Mouse (Mus musculus) gonadal fat pad, adult 2 months (tissue): ENCODE data around the gene Myl3. TPM values are rescaled to one million over a fixed set of nuclear protein-coding genes. Genes with fewer than 3 reads are reported as not detected.

Source experiments
- DNase-seq: peaks from one replicate; pipeline ENCODE4 v3.0.0-alpha.2; 2012; ENCODE audit warnings: low read depth
- polyA plus RNA-seq: library from polyadenylated mRNA; depleted of rRNA; stranded (reverse); fragments of >200 nt; gene quantifications from 2 replicates; pipeline ENCODE4 v1.2.3, GENCODE M21; 2012

Gene Myl3
- polyA plus RNA-seq, 1 experiment: 0.63 TPM

DNA sequence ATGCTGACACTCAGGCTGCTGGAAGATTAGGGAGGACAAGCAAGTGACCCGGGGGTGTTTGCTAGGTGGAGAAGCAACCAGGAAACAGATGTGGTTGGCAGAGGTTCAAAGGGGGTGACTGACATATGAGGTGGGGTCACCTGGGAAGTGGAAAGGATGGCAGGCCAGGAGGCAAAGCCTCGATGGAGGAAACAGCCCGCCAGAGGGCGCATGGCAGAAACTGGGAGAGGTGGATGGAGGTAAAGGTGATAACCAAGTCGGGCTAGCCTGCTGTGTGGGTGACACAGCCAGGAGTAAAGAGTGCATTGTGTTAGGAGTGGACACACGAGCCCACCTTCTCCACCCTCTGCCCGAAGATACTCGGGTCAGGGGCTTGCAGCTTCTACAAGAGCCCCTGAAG lies 11.8 kb upstream of the Myl3 start:
- no peak for DNase-seq

GRCm38 (mm10) chr9:110731859-110732258 lies 9.8 kb upstream of the Myl3 start:
- DNase-seq: no peak

DNA sequence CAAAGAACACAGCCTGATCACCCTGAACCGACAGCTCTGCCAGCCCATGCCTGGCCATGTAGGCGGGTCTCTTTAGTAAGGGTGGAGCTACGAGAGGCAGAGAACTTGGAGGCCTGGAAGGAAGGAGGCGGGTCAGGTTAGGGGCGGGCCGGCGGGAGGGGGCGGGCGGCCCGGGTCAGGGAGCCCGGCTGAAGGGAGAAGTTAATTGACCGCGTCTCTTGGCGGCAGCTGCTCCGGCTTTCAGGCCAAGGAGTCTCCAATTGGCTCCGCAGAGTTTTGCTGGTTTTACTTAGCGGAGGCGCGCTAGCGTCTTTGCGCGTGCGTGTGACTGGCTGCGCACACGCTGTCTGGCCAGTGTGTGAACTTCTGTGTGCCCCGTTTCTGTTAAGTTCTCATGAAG lies 9.0 kb upstream of the Myl3 start:
- DNase-seq: peak; percentile 42

GRCm38 (mm10) chr9:110733102-110733501 lies 8.6 kb upstream of the Myl3 start:
- no peak for DNase-seq

- no peak for DNase-seq
These were observed 7.5 kb upstream of the Myl3 start for GRCm38 (mm10) chr9:110734154-110734553.

DNA sequence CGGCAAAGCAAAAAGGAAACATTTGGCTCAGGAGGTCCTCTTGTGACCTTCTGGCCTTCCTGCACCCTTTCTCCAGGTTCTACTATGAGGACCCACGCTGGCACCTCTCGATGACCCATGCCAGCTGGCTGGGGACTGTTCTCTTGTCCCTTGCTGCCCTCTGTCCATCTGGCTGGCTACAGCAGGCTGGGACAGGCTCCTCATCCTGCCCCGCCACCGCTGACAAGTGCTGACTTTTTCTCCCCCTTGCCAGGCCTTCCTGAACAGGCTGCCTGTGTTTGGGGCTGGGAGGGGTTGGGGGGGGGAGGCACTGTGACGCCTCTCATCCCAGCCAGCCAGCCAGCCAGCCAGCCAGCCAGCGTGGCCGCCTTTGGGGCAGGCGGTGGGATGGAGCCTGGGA lies 5.3 kb upstream of the Myl3 start:
- DNase-seq: no peak

GRCm38 (mm10) chr9:110738054-110738453 lies 3.6 kb upstream of the Myl3 start:
- DNase-seq: no peak

DNA sequence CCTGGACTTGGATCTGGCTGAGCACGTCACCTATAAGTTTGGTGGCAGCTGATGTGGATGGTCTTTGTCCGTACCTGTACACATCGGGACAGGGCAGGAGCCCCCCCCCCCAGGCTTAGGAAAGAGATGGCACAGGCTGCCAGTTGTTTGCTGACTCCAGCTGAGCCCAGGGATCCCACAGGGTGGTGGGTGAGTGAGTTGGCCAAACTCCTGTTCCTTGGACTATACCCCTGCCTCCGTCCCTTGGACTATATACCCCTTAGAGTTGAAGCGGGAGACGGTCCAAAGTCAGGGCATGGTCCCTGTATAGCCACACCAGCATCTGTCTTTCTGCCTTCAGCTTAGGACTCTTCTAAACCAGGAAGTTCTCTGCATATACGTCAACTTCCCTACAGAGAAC lies 1.7 kb upstream of the Myl3 start:
- no peak for DNase-seq

GRCm38 (mm10) chr9:110742295-110742950 lies 762 bp downstream of the Myl3 start:
- no peak for DNase-seq

- DNase-seq: no peak
These were observed 1.3 kb downstream of the Myl3 start for GRCm38 (mm10) chr9:110742951-110743455.

DNA sequence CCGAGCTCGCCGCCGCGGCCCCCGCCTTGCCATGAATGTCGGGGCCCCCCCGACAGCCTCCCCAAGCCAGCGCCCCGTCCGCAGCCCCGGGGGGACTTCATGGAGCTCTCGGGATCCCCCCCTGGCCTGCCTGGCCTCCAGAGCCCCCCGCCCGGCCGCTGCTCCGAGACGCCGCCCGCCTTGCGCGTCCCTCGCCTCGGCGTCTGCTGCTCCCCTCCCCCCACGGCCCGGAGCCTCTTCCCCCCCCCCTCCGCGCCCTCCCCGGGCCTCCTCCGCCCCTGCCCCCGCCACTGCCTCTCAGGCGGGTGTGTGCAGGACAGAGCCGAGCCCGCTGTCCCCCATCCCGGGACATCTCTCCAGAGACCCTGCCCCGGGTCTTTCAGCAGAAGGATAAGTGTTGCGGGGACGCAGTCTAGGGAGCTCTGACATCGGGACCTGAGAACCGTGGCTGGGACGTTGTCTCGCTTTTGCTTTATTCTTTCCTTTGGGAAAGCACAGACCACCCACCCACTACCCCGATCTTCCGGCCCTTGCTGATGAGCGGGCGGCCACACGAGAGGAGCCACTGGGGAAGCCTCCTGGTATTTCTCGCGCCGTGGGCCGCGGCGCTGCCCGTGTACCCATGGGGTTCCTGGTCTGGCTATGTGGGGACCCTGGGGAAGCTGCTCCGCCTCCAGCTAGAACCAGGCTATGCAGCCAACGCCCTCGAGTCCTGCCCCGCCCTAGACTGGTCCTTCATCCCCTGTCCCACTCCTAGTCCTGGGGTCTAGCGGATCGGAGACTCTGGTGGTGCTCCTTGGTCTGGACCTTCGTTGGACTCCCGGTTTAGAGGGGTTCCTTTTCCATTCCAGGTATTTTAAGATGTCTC lies 2.0 kb downstream of the Myl3 start:
- DNase-seq: no peak

DNA sequence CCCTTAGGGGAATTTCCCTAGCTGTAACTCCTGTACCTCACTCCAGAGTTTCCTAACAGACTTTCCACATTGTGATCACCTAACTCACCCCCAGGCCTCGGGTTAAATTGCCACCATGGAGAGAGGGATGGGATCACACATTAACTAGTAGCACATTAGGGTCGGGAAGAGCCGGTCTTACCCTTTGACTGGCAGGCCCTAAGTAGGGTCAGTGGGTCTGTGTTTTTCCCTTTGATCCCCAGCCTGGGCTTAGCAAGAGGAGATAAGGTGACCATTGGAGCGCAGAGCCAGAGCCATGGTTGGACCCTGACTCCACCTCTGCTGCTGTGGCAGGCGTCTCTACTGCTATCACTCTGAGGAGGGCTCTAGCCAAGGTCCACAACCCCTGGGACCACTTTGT lies 4.1 kb downstream of the Myl3 start:
- DNase-seq: no peak

DNA sequence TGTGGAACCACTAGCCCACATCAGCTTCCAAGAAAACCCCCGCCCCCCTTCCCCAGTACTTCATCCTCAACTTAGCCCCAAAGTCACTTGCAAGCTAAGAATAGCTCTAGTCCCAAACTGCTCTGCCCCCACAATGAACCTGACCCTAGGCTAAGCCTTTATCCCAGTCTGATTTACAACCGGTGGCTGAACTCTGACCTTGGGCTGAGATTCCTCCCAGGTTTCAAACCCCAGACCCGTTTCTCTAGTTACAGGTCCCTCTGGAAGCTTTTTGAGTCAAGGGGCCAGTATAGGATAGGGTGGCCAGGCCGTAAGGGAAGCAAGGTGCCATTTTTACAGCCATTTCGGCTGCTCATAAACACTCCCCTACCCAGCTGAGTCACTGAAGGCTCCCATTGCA lies 4.6 kb downstream of the Myl3 start:
- DNase-seq: no peak

GRCm38 (mm10) chr9:110746961-110747360 lies 5.3 kb downstream of the Myl3 start, which contains the start of gene Pth1r:
Gene Pth1r (minus strand): TSS chr9:110747145.
- no peak for DNase-seq

GRCm38 (mm10) chr9:110748451-110748850 lies 6.8 kb downstream of the Myl3 start:
- DNase-seq: no peak

- no peak for DNase-seq
These were observed 8.9 kb downstream of the Myl3 start for GRCm38 (mm10) chr9:110750404-110751187.

- DNase-seq: no peak
These were observed 9.8 kb downstream of the Myl3 start for GRCm38 (mm10) chr9:110751412-110751811.

GRCm38 (mm10) chr9:110752917-110753435 lies 11.3 kb downstream of the Myl3 start:
- DNase-seq: no peak

DNA sequence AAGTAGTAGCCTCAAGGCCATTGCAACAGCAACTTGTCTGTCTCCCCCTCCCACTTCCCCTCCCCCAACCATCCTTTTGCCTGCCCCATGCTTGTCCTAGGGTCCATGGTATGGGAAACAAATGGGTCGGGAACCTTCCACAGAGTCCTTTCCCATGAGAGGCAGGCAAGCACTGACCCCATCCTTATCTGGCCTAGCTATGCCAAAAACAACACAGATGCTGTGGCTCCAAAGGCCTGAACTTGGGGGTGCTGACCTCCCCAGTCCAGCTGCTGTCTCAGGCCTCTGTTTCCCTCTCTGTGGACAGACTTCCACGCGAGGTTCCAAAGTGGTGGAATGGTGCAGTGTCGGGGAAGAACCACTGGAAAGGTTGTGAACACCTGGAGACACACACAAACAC lies 12.1 kb downstream of the Myl3 start:
- DNase-seq: no peak

- no peak for DNase-seq
These were observed 16.2 kb downstream of the Myl3 start for GRCm38 (mm10) chr9:110757816-110758215.

GRCm38 (mm10) chr9:110758605-110759004 lies 16.9 kb downstream of the Myl3 start:
- no peak for DNase-seq

DNA sequence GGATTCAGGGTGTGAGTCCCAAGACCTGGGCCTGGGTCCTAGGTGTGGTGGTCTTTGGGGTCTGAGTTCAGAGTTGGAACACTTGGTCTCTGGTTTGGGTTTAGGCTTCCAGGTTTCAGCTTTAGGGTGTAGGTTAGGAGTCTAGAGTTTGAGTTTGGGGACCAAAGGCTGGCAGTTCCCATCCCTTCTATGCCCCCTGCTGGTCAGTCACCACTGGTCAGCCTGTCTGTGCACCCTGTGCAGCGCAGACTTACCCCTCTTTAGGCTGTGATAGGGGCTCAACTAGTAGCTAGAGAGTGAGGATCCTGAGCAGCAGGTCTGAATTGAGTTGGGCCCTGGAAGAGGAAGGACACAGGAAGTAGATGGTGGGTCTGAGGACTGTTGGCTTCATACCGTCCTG lies 17.6 kb downstream of the Myl3 start:
- no peak for DNase-seq
